Mouse (Mus musculus): ENCODE data around the gene Sycp2. TPM values are rescaled to one million over a fixed set of nuclear protein-coding genes. Genes with fewer than 3 reads are reported as not detected.
A peak's percentile ranks its signal among the peaks of the same experiment; 100 is the strongest.

Gene Sycp2
- polyA plus RNA-seq, 1 experiment from 2014 or later: 0.20 TPM

GRCm38 (mm10) chr2:178429426-178429825, 21.9 kb upstream of the Sycp2 start:
- H3K9me3 ChIP-seq (replicated peaks; ENCODE audit: control insufficient read depth, low read length): no peaks in the 10 kb centered on the region
- no peaks in the 10 kb centered on the region for H3K36me3 ChIP-seq (ENCODE audit: control insufficient read depth, insufficient read depth)
- no peak for ATAC-seq (replicated peaks; ENCODE audit: extremely low read depth, insufficient read depth, low FRiP score)
- 69% methylated on average over 6 of the region's 6 CpGs for WGBS
- no peaks in the 10 kb centered on the region for H3K4me1 ChIP-seq (ENCODE audit: control insufficient read depth, insufficient read depth, low read length)
- no peak overlapping the region for H3K9ac ChIP-seq (ENCODE audit: low read length)
- H3K4me2 ChIP-seq (ENCODE audit: low read depth, low read length): no peak overlapping the region
- no peak overlapping the region for H3K4me3 ChIP-seq (ENCODE audit: low read length)
- 0 out of 2 replicates have a peak, but pooled peaks cover 2% of the 10 kb centered on the region for H3K27me3 ChIP-seq (ENCODE audit: control insufficient read depth, insufficient read depth, low read length)
- H3K27ac ChIP-seq (ENCODE audit: low read length): no peak overlapping the region

- WGBS: 77% methylated on average over 4 of the region's 4 CpGs
- Histone ChIP-seq H3K36me3 (ENCODE audit: control insufficient read depth, insufficient read depth) (no peaks in the 10 kb centered on the region), H3K4me3 (ENCODE audit: low read length) (no peak overlapping the region), H3K4me1 (ENCODE audit: control insufficient read depth, insufficient read depth, low read length) (no peaks in the 10 kb centered on the region), H3K4me2 (ENCODE audit: low read depth, low read length) (no peak overlapping the region), H3K9me3 (replicated peaks; ENCODE audit: control insufficient read depth, low read length) (no peaks in the 10 kb centered on the region), H3K27ac (ENCODE audit: low read length) (no peak overlapping the region), H3K9ac (ENCODE audit: low read length) (no peak overlapping the region), H3K27me3 (ENCODE audit: control insufficient read depth, insufficient read depth, low read length) (0 out of 2 replicates have a peak, but pooled peaks cover 2% of the 10 kb centered on the region)
- no peak for ATAC-seq (replicated peaks; ENCODE audit: extremely low read depth, insufficient read depth, low FRiP score)
Observed at GRCm38 (mm10) chr2:178428676-178429075, 21.2 kb upstream of the Sycp2 start.

GRCm38 (mm10) chr2:178428183-178428582, 20.7 kb upstream of the Sycp2 start:
- Histone ChIP-seq H3K4me1 (ENCODE audit: control insufficient read depth, insufficient read depth, low read length) (no peaks in the 10 kb centered on the region; the same call in 1 of the 2 replicates), H3K27ac (ENCODE audit: low read length) (no peak overlapping the region), H3K4me2 (ENCODE audit: low read depth, low read length) (no peak overlapping the region), H3K27me3 (ENCODE audit: control insufficient read depth, insufficient read depth, low read length) (0 out of 2 replicates have a peak, but pooled peaks cover 2% of the 10 kb centered on the region), H3K9ac (ENCODE audit: low read length) (no peak overlapping the region), H3K4me3 (ENCODE audit: low read length) (no peak overlapping the region), H3K36me3 (ENCODE audit: control insufficient read depth, insufficient read depth) (no peaks in the 10 kb centered on the region), H3K9me3 (replicated peaks; ENCODE audit: control insufficient read depth, low read length) (no peaks in the 10 kb centered on the region)
- no peak for ATAC-seq (replicated peaks; ENCODE audit: extremely low read depth, insufficient read depth, low FRiP score)
- WGBS: 69% methylated on average over 9 of the region's 9 CpGs

- H3K4me1 ChIP-seq (ENCODE audit: control insufficient read depth, insufficient read depth, low read length): peaks cover 7% of the 10 kb centered on the region
- 0 out of 2 replicates have a peak, but pooled peaks cover 2% of the 10 kb centered on the region for H3K27me3 ChIP-seq (ENCODE audit: control insufficient read depth, insufficient read depth, low read length)
- whole genome bisulfite sequencing: 73% methylated on average over 5 of the region's 5 CpGs
- no peak overlapping the region for H3K9ac ChIP-seq (ENCODE audit: low read length)
- no peak for ATAC-seq (replicated peaks; ENCODE audit: extremely low read depth, insufficient read depth, low FRiP score)
- no peak overlapping the region for H3K27ac ChIP-seq (ENCODE audit: low read length)
- no peaks in the 10 kb centered on the region for H3K36me3 ChIP-seq (ENCODE audit: control insufficient read depth, insufficient read depth)
- no peak overlapping the region for H3K4me3 ChIP-seq (ENCODE audit: low read length)
- H3K4me2 ChIP-seq (ENCODE audit: low read depth, low read length): no peak overlapping the region
- H3K9me3 ChIP-seq (replicated peaks; ENCODE audit: control insufficient read depth, low read length): no peaks in the 10 kb centered on the region
Observed at GRCm38 (mm10) chr2:178427181-178427580, 19.7 kb upstream of the Sycp2 start.

GRCm38 (mm10) chr2:178426229-178426628, 18.7 kb upstream of the Sycp2 start:
- H3K4me1 ChIP-seq (ENCODE audit: control insufficient read depth, insufficient read depth, low read length): peaks cover 16% of the 10 kb centered on the region
- H3K4me2 ChIP-seq (ENCODE audit: low read depth, low read length): no peak overlapping the region
- no peaks in the 10 kb centered on the region for H3K36me3 ChIP-seq (ENCODE audit: control insufficient read depth, insufficient read depth)
- WGBS: 35% methylated on average over 4 of the region's 4 CpGs
- H3K27ac ChIP-seq (ENCODE audit: low read length): no peak overlapping the region
- H3K27me3 ChIP-seq (ENCODE audit: control insufficient read depth, insufficient read depth, low read length): 0 out of 2 replicates have a peak, but pooled peaks cover 2% of the 10 kb centered on the region
- no peak overlapping the region for H3K9ac ChIP-seq (ENCODE audit: low read length)
- no peak for ATAC-seq (replicated peaks; ENCODE audit: extremely low read depth, insufficient read depth, low FRiP score)
- no peak overlapping the region for H3K4me3 ChIP-seq (ENCODE audit: low read length)
- H3K9me3 ChIP-seq (replicated peaks; ENCODE audit: control insufficient read depth, low read length): no peaks in the 10 kb centered on the region

GRCm38 (mm10) chr2:178423223-178423622, 15.7 kb upstream of the Sycp2 start:
- Histone ChIP-seq H3K27me3 (ENCODE audit: control insufficient read depth, insufficient read depth, low read length) (no peaks in the 10 kb centered on the region), H3K27ac (ENCODE audit: low read length) (no peak overlapping the region), H3K4me2 (ENCODE audit: low read depth, low read length) (no peak overlapping the region)

GRCm38 (mm10) chr2:178422186-178422585, 14.7 kb upstream of the Sycp2 start:
- no peak; the same call in 1 of the 2 replicates for ATAC-seq (replicated peaks; ENCODE audit: extremely low read depth, insufficient read depth, low FRiP score)
- H3K4me1 ChIP-seq (ENCODE audit: control insufficient read depth, insufficient read depth, low read length): peaks cover 23% of the 10 kb centered on the region
- H3K36me3 ChIP-seq (ENCODE audit: control insufficient read depth, insufficient read depth): peaks cover 19% of the 10 kb centered on the region
- 18% methylated on average over 2 of the region's 3 CpGs for WGBS
- peaks cover 7% of the 10 kb centered on the region for H3K9me3 ChIP-seq (replicated peaks; ENCODE audit: control insufficient read depth, low read length)
- no peak overlapping the region for H3K4me3 ChIP-seq (ENCODE audit: low read length)
- H3K9ac ChIP-seq (ENCODE audit: low read length): peak overlapping the region; percentile 18; the same call in 1 of the 2 replicates
- H3K4me2 ChIP-seq (ENCODE audit: low read depth, low read length): peak overlapping the region; percentile 33
- no peaks in the 10 kb centered on the region for H3K27me3 ChIP-seq (ENCODE audit: control insufficient read depth, insufficient read depth, low read length)
- H3K27ac ChIP-seq (ENCODE audit: low read length): peak overlapping the region; percentile 80

More at GRCm38 (mm10) chr2:178423223-178423622, 15.7 kb upstream of the Sycp2 start:
- ATAC-seq (replicated peaks; ENCODE audit: extremely low read depth, insufficient read depth, low FRiP score): no peak
- WGBS: 53% methylated on average over 5 of the region's 5 CpGs
- Histone ChIP-seq H3K4me3 (ENCODE audit: low read length) (no peak overlapping the region), H3K36me3 (ENCODE audit: control insufficient read depth, insufficient read depth) (peaks cover 14% of the 10 kb centered on the region), H3K9ac (ENCODE audit: low read length) (no peak overlapping the region), H3K9me3 (replicated peaks; ENCODE audit: control insufficient read depth, low read length) (0 out of 2 replicates have a peak, but pooled peaks cover 2% of the 10 kb centered on the region), H3K4me1 (ENCODE audit: control insufficient read depth, insufficient read depth, low read length) (peaks cover 23% of the 10 kb centered on the region)

- H3K27me3 ChIP-seq (ENCODE audit: control insufficient read depth, insufficient read depth, low read length): no peaks in the 10 kb centered on the region
- peaks cover 19% of the 10 kb centered on the region for H3K36me3 ChIP-seq (ENCODE audit: control insufficient read depth, insufficient read depth)
- ATAC-seq (replicated peaks; ENCODE audit: extremely low read depth, insufficient read depth, low FRiP score): 0 out of 2 replicates have a peak, but pooled peaks have one; percentile 25
- H3K4me1 ChIP-seq (ENCODE audit: control insufficient read depth, insufficient read depth, low read length): peaks cover 29% of the 10 kb centered on the region
- WGBS: 32% methylated on average over 5 of the region's 6 CpGs
- H3K9ac ChIP-seq (ENCODE audit: low read length): peak overlapping the region; percentile 18
- peak overlapping the region; percentile 80 for H3K27ac ChIP-seq (ENCODE audit: low read length)
- H3K9me3 ChIP-seq (replicated peaks; ENCODE audit: control insufficient read depth, low read length): peaks cover 7% of the 10 kb centered on the region
- H3K4me3 ChIP-seq (ENCODE audit: low read length): no peak overlapping the region
- peak overlapping the region; percentile 32 for H3K4me2 ChIP-seq (ENCODE audit: low read depth, low read length)
Observed at GRCm38 (mm10) chr2:178421603-178422002, 14.1 kb upstream of the Sycp2 start.

GRCm38 (mm10) chr2:178420576-178420975, 13.1 kb upstream of the Sycp2 start:
- H3K9me3 ChIP-seq (replicated peaks; ENCODE audit: control insufficient read depth, low read length): peaks cover 7% of the 10 kb centered on the region
- H3K36me3 ChIP-seq (ENCODE audit: control insufficient read depth, insufficient read depth): peaks cover 19% of the 10 kb centered on the region
- no peak overlapping the region for H3K4me3 ChIP-seq (ENCODE audit: low read length)
- ATAC-seq (replicated peaks; ENCODE audit: extremely low read depth, insufficient read depth, low FRiP score): no peak
- no peaks in the 10 kb centered on the region for H3K27me3 ChIP-seq (ENCODE audit: control insufficient read depth, insufficient read depth, low read length)
- peaks cover 32% of the 10 kb centered on the region for H3K4me1 ChIP-seq (ENCODE audit: control insufficient read depth, insufficient read depth, low read length)
- no peak overlapping the region for H3K27ac ChIP-seq (ENCODE audit: low read length)
- H3K9ac ChIP-seq (ENCODE audit: low read length): no peak overlapping the region; the same call in 1 of the 2 replicates
- 60% methylated on average over 9 of the region's 9 CpGs for WGBS
- H3K4me2 ChIP-seq (ENCODE audit: low read depth, low read length): no peak overlapping the region

All from heart, embryonic 16.5 days (tissue).